Mouse (Mus musculus): Measurements from ENCODE around the gene Map1b.

Map1b gene

DNA sequence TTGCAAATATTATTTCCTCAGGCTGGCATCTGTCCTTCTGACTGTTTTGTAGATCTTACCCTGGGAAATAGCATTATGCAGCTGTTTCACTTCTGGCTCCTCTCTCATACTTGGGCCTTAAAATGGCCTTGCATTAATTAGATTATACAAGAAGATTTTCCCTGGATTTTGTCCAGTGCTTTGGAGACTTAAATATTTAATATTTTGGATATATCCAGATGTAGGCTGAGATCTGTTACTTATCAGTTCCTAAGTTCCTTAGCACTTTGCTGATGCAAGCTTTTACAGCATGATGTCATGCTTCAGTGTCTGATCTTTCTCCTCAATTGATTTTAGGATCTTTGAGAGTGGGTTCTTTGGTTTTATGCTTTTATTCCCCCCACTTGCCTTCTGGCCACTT lies 11.6 kb upstream of the Map1b start:
- DNase-seq, result no peak

DNA sequence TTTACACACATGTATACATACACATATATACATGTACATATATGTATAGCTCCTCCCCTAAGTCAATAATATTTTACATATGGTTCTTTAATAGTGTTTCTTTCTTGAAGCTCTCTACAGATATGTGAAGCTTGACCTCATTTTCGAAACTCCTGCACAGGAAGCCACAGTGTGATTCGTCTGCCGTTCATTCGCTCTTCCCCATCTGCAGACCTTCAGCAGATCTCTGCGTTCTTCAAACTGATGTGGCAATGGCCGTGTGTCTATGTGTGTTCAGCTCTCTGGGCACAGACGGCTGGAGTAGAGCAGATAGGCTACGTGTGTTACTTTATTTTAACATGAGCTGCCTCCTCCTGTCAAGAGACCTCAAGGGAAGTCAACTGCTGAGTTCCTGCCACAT lies 9.2 kb upstream of the Map1b start:
- no peak for DNase-seq

DNA sequence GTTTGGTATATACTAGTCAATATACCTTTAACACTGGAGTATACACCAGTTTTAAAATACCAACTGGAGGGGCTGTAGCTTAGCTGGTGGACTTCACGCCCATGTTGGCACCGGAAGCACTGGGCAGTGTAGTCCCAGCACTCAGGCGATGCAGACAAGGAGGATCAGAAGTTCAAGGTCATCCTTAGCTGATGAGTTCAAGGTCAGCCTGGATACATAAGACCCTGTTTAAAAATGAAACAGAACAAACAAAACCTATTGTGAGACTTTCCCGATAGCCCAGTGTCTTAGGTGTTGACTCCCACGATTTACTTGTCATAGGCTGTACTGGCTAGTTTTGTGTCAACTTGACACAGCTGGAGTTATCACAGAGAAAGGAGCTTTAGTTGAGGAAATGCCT lies 1.5 kb upstream of the Map1b start:
- no peak for DNase-seq

DNA sequence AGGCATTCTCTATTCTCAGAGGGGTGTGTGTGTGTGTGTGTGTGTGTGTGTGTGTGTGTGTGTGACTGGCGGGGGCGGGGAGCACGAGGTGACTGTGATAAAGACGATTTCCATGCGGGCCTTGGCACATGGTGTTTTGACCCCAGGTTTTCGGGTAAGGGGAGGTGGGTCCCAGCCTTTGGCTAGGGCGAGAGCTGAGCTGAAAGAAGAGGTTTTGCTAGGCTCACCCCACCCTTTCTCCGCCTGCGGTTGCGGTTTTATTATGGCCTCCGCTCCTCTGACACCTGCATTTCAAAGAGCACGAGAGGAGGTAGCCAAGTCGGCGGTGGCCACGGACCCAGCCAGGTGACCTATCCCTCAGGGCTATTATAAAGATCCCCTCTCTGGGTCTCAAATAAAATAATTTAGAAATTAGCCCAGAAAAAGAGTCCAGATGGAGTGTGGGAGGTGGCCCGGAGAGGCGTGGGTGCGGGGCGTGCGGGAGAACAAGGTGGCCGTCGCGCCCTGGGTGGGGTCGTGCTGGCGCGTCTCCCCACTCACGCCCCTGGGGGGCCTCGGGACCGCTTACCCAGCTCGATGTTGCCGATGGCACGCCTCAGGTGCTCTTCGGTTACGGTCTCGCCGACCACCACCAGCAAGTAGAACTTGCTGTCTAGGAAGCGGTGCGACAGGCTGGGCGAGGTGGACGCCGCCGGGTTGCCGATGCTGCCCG lies 448 bp downstream of the Map1b start:
- peak; percentile 22 to 37 for DNase-seq

DNA sequence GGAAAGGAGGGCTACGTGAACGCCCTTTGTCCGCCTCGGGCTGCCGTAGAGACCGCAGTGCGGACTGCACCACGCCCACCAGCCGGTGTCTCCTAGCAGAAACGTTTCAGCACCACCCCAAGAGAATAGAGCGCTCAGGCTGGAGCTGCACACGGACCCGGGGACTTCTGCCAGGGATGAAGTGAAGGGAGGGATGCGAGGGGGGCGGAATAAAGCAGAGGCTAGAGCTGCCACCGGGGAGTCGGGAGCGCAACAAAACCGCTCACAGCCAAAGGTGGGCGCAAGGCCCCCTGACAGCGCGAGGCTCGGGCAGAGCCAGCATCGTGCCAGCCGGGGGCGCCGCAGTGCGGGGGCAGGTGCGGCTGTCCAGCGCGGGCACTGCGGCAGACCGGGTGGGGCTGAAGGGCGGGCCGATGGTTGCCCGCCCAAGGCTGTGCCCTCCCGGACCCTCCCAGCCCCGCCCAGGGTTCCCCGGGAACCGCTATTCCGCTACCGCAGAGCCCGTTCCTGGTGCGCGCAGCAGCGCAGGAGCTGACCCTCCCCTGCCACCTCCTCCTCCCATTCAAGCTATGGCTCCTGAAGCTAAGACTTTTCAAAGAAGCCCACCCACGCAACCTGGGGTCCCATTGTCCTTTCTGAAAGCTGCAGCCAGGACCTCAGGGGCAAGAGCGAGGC lies 1.3 kb downstream of the Map1b start:
- DNase-seq, result peak; percentile 85 to 90

DNA sequence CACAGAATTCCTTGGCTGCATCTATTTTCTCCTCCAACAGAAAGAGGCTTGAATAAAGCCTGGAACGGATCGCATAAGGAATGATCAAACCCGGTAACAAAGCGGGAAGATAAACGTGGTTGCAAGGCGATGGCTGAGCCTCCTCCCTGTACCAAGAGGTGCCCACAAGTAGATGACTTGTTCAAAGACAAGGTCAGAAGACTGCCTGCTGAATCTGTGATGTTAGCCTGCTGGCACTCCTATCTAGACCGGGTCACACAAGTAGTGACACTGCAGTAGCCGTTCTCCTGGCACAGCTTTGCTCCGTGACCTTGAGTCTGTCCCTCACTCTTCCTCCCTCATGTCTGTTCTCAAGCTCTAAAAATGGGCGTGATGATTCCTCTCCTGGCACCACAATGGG lies 2.4 kb downstream of the Map1b start:
- DNase-seq, result peak; percentile 16 to 20

DNA sequence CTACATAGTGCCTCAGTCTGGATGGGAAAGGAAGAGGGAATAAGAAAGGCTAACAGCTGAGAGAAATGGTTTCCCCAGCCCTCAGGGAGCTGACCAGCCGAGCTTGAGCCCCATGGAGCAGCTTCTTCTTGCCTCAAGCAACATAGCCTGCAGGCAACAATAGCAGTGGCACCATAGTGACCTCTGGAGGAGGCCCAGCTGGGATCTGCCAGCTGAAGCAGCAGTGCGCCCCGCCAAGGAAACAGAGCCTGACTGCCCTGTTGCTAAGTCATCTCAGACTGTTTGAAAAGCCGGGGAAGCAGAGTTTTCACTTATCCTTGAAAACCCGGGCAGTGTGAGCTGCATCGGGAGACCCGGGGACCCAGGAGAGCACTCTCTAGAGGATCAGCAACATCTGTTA lies 3.2 kb downstream of the Map1b start:
- DNase-seq, result peak; percentile 70 to 80

DNA sequence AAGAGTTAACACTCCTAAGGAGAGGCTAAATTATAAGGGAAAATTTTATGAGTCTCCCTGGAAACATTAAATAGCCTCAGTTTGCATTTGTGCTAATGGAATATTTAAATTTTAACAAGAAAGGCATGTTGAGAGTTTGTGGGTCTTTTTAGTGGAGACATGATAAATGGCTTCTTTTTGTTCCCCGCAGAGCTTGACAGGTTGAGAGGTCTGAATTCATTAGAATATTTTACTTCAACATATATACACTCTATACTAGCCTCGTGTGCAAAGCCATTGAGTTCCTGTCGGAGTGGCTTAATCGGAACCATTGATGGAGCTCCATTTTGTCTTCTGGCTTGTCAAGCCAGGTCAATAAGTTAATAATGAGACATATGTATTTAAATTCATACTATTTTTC lies 6.4 kb downstream of the Map1b start:
- DNase-seq, result no peak

DNA sequence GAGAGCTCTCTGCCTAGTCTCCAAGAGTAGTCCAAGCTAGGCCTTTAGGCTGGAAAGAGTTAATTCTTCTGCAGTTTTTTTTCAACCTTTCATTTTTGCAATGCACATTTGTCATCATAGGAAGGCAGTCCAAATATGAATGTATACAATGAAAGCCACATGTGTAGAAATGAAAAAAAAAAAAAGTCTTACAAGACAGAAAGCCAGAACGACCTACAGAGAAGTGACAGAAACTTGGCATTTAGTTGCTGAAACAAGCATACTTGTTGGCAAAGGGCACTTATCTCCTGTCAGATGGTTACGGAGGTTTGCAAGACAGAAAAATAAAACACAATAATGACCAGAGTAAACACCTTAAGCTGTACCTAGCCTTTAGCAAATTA lies 9.8 kb downstream of the Map1b start:
- DNase-seq, result no peak

DNA sequence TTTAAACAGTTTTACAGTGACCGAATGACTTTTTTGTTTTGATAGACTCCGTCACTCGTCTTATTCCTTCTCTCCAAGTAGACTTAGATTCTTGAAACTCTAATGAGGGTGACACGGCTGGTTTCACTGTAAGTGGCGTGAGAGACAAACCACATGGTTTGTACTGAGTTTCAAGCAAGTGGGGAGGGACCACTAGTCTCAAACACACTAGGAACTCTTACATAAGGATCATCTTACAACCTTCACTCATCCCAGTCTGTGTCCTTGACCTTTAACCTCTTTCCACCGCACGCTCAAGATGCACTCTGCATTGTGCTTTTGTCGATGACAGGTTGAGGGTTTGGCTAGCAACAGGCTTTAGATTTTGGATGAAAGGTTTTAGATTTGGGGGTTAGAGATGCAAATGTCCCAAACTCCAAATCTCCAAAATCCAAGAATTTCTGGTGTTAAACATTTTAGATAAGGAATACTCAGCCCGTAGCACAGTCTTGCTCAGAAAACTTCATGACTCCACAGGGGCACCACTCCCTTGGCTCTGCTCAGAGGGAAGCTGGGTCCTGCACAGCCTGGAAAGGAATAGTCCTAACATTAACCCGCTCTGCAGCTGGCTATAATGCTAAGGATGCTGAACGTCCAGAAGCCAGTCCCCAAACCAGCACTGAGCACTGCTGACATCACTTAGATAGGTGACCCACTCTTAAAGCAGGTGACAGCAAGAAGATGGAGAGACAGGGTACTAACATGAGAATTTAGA lies 10.3 kb downstream of the Map1b start:
- DNase-seq, result no peak

DNA sequence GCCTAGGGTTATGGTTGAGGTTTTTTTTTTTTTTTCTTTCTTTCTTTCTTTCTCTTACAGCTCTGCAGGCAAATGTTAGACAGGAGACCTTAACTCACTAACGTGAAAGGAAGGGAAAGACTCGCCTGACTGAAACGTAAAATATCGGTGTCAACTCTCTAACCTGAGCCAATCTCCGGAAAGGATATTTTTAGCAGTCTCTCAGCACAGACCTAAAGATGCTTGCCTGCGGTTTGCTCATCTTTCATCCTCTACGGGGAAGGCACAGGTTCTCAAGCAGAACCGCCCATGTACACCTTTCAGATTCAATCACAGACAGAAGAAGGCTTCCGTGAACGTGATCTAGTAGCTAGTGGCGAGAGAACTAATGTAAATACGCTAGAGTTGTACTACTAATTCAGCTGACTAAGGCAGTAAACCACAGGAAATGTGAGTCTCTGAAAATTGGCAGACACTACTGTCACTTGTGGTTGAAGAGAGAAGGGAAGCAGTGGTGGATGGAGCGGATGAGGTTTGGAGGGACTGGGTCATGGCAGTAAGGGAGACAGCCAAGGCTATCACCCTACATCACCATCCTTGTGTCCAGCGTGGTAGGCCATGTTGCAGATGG lies 12.9 kb downstream of the Map1b start:
- DNase-seq, result no peak

DNA sequence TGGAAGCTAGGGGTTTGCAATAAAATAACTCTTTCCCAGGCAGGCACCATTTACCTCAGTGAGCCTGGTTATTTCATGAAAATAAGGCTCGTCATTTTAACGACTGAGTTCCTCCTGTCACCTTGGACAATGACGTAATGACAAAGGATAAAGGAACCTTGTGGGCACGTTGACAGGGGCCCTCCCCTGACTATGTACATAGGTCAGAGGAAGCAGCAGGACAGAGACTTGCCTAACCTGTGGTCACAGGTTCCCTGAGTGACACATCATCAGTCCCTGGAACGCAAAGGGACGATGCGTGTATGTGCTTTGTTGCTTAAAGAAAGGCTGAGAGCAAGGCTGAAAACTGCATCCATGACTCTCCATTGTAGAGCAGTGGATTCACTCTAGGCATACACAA lies 13.4 kb downstream of the Map1b start:
- no peak for DNase-seq

DNA sequence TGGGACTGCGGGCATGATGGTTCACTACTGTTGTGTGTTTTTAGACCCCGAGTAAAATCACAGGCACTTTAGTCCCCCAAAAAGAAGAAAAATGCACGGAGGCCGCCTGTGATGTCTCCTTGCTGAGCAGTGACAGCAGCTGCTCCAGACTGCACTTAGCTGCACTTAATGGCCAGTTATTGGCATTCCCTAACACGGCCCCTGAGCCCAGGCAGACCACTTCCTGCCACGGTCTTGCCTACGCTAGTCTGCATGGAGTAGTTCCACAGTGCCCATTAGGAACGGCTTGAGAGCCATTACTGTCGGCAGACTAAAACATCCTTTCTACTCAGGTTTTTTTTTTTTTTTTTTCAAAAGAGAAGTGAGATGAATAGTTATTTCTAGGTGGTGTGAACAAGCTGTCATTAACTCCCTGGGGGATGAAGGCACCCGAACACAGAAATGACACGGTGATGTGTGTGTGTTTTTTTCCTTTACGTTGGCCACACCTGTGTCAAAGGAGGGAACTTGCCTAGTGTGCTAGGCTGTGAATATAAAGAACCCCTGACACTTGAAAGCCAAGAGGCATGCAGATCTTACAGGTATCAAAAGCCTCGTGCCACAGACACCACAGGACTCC lies 14.1 kb downstream of the Map1b start:
- DNase-seq, result peak in 1 of 2 experiments; percentile 16

DNA sequence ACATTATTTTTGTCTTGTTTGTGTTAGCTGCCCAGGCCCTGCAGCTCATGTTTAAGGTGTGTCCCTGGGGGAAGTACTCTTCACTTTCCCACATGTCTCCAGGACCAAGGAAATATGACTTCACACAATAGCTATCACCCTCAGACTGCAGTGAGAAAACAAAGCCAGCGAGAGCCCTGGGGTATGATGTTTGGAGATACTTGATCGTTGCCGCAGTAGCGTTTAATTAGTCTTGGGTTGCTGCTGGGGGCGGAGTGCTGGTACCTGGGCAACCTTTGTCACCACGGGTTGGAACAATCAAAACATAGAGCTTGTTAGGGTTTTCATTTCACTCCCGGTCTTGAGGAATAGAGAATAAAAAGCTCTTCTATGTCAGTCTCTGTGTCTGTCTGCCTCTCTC lies 14.9 kb downstream of the Map1b start:
- DNase-seq, result no peak

DNA sequence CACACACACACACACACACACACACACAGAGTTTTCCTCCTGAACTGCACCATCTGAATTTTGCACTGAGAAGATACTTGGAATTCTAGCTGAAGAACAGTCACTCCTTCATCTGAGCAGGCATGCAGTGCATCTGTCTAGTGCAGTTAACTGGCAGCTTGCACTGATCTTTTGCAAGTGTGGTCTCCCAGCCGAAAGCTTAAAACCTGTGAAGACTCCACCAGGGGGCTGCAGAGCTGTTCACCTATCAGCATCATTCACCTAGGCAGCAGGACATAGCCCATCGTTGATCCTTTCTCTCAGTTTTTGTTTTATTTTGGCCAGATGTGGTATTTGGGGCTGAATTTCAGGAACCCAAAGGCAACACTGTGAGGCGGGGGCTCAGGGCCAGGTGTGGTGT lies 15.7 kb downstream of the Map1b start:
- no peak for DNase-seq

DNA sequence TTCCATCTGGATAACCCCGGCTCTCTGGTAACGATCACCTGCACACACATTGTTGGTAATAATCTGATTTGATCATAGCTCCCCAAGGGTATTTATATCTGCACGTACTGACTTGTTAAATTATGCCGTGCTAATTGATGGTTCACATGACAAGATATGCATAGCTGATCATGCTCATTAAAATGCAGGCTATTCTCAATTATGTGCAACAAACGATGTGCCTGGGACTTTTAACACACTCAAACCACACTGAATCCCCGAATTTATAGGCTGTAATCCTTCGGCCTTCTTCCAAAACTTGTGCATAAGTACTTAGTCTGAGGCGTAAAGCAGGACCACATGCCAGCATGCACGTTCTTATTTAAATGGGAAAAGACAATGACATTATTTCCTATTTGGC lies 16.6 kb downstream of the Map1b start:
- no peak for DNase-seq

DNA sequence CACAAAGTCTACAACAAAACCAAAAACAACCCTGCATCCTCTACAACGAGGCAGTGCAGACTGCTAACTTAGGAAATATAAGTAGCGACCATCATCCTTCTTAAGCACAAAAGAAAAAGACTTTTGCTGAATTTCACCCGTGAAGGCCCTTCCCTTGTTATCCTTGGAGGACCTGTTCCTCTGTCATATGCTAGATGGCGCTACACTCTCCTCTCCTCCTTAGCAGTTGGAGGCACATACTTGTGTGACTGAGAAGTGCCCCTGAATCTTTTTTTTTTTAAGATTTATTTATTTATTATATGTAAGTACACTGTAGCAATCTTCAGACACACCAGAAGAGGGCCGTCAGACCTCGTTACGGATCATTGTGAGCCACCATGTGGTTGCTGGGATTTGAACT lies 20.2 kb downstream of the Map1b start:
- no peak for DNase-seq

DNA sequence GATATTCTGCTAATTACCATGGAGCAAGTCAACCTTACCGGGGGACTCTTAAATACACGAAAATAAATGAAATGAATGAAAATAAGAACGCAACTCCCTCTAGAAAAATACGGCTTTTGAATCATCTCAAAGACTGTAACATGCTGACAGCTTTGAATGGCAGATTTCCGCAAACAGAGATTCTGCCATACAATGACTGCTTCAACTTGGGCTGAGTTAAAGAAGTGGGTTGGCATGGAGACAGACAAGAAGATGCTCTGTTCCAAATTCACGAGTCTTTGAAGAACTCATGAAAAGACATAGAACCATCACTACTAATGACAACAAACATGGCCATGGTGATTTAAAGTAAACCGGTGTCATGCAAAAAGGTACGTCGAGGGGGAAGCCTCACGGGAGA lies 21.9 kb downstream of the Map1b start:
- no peak for DNase-seq

DNA sequence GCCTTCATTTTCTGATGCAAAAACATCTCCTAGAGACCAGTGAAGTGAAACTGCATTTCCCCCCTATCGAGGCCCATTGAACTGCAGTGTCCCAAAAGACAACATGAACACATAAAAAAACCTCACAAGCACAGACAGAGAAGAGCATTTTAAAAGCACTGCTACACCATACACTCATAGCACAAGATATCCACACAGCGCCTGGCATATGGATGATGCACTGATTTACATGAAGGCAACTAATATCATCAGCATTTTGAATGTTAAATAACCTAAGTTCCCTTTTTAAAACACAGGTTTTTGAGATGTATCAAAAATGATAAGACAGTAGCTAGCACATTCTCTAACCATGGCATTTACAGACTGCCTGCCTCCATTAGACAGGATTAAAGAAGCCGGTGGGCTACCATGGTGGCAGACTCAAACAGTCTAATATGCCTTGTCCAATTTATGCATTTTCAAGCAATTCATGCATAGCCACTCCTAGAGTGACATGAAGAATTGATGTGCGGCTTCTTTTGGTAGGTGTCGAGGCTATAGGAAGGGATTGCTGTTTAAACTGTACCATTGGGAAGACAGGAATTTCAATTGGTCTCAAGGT lies 22.9 kb downstream of the Map1b start:
- DNase-seq, result no peak

DNA sequence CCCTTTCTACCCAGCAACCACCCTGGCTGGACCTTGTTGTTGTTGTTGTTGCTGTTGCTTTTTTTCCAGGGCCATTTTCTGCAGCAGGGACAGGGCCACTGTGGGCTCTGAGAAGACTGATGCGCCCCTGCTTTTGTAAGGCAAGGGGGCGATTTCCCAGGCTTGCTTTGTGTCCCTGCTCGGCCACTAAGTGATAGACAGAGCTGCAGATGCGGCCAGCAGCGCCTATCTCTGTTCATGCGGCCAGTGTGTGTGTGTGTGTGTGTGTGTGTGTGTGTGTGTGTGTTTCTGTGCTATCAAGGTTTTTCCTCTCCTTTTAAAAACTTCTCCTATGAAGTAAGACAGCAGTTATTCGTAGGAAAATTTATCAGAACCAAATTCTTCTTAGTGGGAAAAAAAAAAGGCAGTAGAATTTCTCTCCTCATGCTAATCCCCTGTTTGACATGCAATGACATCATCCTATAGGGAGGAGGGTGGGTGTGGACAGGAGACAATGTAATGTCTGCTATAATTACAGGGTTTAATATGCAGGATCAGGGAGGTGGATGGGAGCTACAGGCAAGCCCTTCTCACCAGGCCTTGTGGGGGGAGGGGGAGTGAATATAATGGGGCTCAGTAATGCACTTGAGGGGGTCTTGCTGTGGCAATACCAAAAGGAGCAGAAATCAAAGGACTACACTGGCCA lies 23.6 kb downstream of the Map1b start:
- no peak for DNase-seq

DNA sequence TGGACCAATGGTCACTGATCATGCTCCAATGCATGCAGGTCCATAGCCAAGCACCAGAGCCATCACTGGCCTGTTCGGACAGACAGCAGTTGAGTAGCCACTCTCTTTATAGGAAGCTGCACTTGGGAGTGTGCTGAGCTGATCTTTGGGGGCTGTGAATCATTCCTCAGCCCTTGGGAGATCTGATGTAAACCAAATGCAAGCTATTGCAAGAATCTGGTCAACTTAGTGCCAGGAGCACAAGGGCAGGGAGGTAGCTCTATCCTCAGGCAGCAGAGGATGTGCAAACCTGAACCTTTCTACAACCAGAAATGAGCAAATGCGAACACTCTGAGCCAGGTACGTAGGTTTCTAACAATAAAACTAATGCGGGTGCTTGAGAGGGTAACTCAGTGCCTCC lies 26.3 kb downstream of the Map1b start:
- DNase-seq, result no peak

DNA sequence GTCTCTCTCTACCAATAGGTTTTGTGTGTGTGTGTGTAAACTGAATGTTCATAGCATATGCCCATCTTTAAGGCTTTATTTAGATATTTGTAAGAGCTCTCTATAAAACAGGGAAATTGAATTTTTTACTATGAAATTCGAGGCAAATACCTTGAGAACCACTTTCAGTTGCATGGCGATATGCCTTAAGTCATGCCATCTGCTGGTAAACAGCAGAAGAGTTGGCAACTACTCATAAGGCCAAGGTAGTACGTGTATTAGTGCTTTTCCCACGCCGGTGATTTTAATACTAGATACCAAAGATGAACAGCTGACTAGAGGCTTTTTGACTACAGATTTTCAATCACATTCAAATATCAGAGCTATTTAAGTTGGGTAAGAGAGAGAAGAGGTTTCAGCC lies 27.2 kb downstream of the Map1b start:
- no peak for DNase-seq
